Mouse (Mus musculus): ENCODE data around the gene Irf9. TPM values are rescaled to one million over a fixed set of nuclear protein-coding genes. Genes with fewer than 3 reads are reported as not detected.

The Irf9 gene
- total RNA-seq, 2 experiments from 2014 or later = 24.8 to 28.2 TPM

- no peak for ATAC-seq (replicated peaks; ENCODE audit: poor library complexity)
Measured at GRCm38 (mm10) chr14:55579511-55580496, 23.6 kb upstream of the Irf9 start.

DNA sequence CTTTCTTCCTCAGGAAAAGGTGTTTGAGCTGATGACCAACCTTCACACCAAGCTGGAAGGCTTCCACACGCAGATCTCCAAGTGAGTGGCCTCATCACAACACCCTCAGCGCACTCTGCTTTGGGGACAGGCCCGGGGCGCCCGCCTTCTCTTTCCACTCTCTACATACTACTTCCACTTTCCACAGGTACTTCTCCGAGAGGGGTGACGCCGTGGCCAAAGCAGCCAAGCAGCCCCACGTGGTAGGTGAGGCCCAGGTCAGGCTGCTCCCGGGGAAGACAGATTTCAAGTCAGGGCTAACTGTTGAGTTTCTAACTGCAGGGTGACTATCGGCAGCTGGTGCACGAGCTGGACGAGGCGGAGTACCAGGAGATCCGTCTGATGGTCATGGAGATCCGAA is 22.6 kb upstream of the Irf9 start:
- ATAC-seq (replicated peaks; ENCODE audit: poor library complexity) = no peak

GRCm38 (mm10) chr14:55581981-55582681 is 21.2 kb upstream of the Irf9 start:
- ATAC-seq (replicated peaks; ENCODE audit: poor library complexity) = no peak

DNA sequence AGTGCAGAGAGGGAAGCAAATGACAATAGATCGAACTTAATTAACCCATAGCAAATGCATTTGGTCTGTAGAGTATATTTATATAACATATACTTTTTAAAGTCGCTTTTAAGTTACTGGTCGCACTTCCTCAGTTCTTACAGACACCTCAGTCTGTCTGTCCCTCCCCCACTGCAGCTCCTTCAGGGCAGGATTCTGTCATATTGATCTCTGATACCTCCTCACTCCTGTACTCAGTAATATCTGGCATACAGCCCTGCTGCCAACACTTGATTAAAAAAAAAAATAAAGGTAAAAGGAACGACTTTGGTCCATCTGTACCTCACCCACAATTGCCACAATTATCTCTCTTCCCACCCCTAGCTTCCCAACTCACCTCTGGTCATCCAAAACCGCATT is 19.1 kb upstream of the Irf9 start:
- no peak for ATAC-seq (replicated peaks; ENCODE audit: poor library complexity)

DNA sequence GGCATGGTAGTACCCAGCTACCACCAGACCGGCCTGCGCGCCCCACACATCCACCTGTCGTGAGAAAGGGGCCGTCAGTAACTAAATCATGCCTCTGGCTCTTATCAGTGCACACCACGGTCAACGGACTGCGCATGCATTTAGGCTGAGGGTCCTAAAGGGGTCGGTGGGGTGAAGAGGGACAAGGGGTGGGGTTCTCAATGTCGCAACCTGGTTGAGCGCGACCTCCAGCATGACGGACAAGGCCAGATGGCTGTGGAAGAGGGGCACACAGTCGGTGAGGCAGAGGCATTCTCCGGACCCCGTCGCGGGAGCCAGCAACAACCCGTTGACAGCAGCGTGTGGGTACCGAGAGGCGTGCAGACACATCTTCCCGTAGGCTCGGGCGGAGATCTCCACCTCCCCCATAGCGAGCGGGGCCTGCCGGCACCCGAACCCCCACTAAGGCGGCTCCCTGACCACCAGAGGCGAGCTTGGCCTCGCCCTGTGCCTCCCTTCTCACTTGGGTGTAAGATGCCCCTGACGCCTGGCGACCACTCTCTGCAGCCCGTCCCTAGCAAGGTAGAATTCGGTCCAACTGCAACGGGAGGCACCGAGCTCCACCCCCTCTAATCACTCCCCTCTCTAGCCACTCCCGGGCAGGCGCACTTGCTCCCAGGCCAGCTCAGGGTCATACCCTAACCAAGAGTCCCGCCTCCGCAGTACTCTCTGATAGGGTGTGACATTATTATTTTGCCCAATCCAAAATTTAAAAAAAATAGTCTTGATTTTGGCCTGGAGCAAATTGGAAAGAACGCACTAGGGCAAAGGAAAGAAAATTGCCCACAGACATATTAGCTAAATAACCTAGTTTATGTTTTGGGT is 18.4 kb upstream of the Irf9 start, which contains the start of gene Emc9:
TSS of gene Emc9 (minus strand) at position 601 of the 864 bp plus-strand sequence.
- peak; percentile 83 for ATAC-seq (replicated peaks; ENCODE audit: poor library complexity)

GRCm38 (mm10) chr14:55585566-55585960 is 17.8 kb upstream of the Irf9 start:
- ATAC-seq (replicated peaks; ENCODE audit: poor library complexity) = peak; percentile 10; the same call in 1 of the 2 replicates

- ATAC-seq (replicated peaks; ENCODE audit: poor library complexity) = peak; percentile 36
Measured at GRCm38 (mm10) chr14:55586149-55586548, 17.2 kb upstream of the Irf9 start.

- ATAC-seq (replicated peaks; ENCODE audit: poor library complexity) = no peak
Measured at GRCm38 (mm10) chr14:55589271-55589670, 14.1 kb upstream of the Irf9 start.

DNA sequence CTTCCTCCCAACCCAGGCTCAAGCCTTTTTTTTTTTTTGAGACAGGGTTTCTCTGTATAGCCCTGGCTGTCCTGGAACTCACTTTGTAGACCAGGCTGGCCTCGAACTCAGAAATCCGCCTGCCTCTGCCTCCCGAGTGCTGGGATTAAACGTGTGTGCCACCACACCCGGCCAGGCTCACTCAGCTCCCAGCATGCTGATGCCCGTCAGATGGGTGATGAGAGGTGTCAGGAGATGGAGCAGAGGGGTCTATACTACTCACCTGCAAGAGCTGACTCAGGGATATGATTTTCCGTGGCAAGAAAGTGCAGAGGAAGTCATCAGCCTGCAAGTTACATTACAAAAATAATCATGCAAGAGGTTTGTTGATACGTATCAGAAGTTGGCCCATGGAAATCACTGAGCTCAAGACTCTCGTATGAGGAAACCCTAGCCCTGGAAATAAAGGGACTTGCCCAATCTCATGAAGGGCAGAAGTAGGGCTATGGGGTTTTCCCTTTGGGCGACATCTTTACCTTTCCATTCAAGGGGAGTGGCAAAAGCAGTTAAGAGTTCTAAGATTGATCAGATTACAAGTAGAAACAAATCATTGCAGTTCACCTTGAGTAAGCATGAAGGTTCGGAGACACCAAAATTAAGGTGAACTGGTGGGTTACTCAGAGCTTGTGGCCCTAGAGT is 13.5 kb upstream of the Irf9 start:
- no peak for ATAC-seq (replicated peaks; ENCODE audit: poor library complexity)

- peak; percentile 72 for ATAC-seq (replicated peaks; ENCODE audit: poor library complexity)
Measured at GRCm38 (mm10) chr14:55590748-55591330, 12.5 kb upstream of the Irf9 start, which contains the start of gene Psme2. Gene Psme2, minus strand, starts transcription at chr14:55591113.

DNA sequence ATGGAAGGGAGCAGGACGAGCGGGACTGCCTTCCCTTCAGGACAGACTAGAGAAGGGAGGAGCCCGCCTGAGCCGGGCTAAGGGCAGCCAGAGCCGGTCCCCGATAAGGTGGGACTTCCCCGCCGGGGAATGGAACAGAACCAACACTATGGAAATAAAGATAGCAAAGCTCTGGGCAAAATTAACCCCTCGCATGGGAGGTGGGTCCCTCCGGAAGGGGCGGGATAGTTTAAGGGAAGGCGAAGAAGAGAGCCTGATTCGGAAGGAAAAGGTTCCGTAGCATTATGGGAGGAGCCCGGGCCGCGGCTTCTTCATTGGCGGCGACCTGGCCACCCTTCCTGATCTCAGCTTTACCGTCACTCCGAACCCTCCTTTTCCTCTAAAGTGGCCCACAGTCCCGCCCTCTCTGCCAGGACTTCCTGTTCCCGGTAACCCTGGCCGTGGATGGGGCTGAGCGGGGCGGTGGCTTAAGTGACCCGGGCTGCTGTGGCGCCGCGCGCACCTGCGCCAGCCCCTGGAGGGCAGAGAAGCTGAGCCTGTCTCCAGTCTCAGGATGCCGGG is 12.0 kb upstream of the Irf9 start, which contains the start of gene Rnf31:
TSS of gene Rnf31 (plus strand) at position 378 of the 561 bp plus-strand sequence.
- peak; percentile 82 for ATAC-seq (replicated peaks; ENCODE audit: poor library complexity)

- no peak for ATAC-seq (replicated peaks; ENCODE audit: poor library complexity)
Measured at GRCm38 (mm10) chr14:55592226-55592625, 11.1 kb upstream of the Irf9 start.

- no peak for ATAC-seq (replicated peaks; ENCODE audit: poor library complexity)
Measured at GRCm38 (mm10) chr14:55596036-55596690, 7.2 kb upstream of the Irf9 start.

GRCm38 (mm10) chr14:55598521-55599390 is 4.6 kb upstream of the Irf9 start:
- ATAC-seq (replicated peaks; ENCODE audit: poor library complexity) = no peak

- ATAC-seq (replicated peaks; ENCODE audit: poor library complexity) = peak; percentile 91
Measured at GRCm38 (mm10) chr14:55603633-55604576, 534 bp downstream of the Irf9 start.

GRCm38 (mm10) chr14:55604823-55605222 is 1.5 kb downstream of the Irf9 start:
- no peak for ATAC-seq (replicated peaks; ENCODE audit: poor library complexity)
